Mouse (Mus musculus): Measurements from ENCODE around the gene Sdhd. TPM values are rescaled to one million over a fixed set of nuclear protein-coding genes. Genes with fewer than 3 reads are reported as not detected.
"Not testable (repeated sequence)": the region's sequence is repeated elsewhere in the genome, so short reads cannot be mapped to it uniquely, and the experiment has no call there.

Gene Sdhd
- total RNA-seq (2014; fragmentation: Nextera tagmentation) (254 and 275 TPM in 2 replicates), total RNA-seq (2017) (241 and 307 TPM in 2 replicates)

- ATAC-seq (replicated peaks; ENCODE audit: low FRiP score, low TSS enrichment, poor library complexity, severe bottlenecking) = peak; percentile 89
Observed at GRCm38 (mm10) chr9:50603189-50603997, at the start of gene Sdhd, which contains the start of gene Timm8b. Gene Sdhd (minus strand): TSS chr9:50603812. Gene Timm8b (plus strand): TSS chr9:50603910.

DNA sequence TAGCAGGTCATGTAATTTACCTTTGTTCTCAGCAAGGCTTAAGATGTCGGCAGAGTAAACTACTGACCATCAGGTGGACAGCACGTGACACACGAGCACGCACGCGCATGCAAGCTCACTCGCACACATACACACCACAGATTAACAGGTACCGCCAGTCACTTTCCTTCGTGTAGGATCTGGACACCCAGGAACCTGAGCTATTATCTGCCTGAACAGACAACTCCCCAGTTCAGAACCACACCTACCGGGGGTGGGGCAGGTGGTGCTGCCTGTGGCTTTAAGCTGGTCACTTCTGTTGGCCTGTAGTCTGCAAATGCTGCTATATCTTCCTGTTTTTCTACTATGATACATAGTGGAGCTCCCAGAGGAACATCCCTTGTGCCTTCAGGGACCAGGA, 46.9 kb upstream of the Sdhd start:
- peak; percentile 92 for ATAC-seq (replicated peaks; ENCODE audit: low FRiP score, low TSS enrichment, poor library complexity, severe bottlenecking)

GRCm38 (mm10) chr9:50646826-50647370, 43.3 kb upstream of the Sdhd start:
- no peak for ATAC-seq (replicated peaks; ENCODE audit: low FRiP score, low TSS enrichment, poor library complexity, severe bottlenecking)

- ATAC-seq (replicated peaks; ENCODE audit: low FRiP score, low TSS enrichment, poor library complexity, severe bottlenecking) = no peak
Observed at GRCm38 (mm10) chr9:50634270-50634669, 30.7 kb upstream of the Sdhd start.

DNA sequence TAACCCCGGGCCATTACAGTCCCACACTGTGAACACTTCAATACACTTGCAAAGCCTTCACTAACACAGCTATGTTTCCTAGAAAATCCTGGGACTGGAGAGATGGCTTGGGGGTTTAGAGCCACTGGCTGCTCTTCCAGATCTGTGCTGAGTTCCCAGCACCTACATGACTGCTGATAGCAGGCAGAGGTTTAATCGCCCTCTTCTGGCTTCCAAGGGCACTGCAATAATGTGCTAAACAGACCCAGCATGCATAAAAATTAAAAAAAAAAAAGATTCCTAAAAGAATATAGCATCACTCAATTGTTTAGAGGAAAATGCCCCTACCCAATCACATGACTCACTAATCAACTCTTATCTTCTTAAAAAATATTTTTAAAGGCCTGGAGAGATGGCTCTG, 29.4 kb upstream of the Sdhd start:
- ATAC-seq (replicated peaks; ENCODE audit: low FRiP score, low TSS enrichment, poor library complexity, severe bottlenecking) = peak; percentile 77; the same call in 1 of the 2 replicates

GRCm38 (mm10) chr9:50632016-50632688, 28.5 kb upstream of the Sdhd start:
- 0 out of 2 replicates have a peak, but pooled peaks have one; percentile 41 for ATAC-seq (replicated peaks; ENCODE audit: low FRiP score, low TSS enrichment, poor library complexity, severe bottlenecking)

DNA sequence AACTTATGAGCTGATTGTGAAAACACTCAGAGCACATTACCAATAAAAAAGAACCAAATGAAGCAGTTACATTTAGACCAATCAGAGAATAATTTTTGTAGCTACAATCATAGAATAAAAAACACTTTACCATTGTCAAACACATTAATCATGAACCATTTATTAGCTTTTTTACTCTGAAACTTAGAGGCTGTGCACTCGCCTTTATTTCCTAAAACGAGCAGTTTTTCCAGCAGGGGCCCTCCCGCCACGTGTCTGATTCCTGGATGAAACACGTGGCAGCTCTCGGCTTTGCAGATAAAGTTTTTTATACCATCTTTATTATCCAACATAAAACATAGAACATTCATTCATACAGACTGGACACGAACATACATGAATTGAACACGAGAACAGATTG, 27.3 kb upstream of the Sdhd start:
- ATAC-seq (replicated peaks; ENCODE audit: low FRiP score, low TSS enrichment, poor library complexity, severe bottlenecking) = not testable (repeated sequence)

DNA sequence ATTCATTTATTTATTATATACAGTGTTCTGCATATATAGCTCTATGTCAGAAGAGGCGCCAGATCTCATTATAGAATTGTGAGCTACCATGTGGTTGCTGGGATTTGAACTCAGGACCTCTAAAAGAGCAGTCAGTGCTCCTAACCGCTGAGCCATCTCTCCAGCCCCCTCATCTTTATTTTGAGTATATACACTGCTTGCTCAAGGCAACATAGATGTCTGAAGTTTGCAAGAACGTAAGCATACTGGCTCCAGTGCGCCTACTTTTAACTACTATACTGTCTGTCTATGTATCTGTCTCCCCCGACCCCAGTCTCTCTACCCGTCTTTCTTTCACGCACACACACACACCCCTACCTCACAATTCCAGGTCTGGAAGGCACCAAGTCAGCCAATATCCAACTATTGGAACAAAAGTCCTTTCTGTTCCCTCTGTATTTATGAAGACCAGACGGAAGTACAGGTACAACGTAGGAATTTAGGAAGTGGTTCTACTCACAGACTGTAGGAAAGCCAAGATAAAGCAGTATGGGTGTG, 14.2 kb upstream of the Sdhd start:
- ATAC-seq (replicated peaks; ENCODE audit: low FRiP score, low TSS enrichment, poor library complexity, severe bottlenecking) = no peak

DNA sequence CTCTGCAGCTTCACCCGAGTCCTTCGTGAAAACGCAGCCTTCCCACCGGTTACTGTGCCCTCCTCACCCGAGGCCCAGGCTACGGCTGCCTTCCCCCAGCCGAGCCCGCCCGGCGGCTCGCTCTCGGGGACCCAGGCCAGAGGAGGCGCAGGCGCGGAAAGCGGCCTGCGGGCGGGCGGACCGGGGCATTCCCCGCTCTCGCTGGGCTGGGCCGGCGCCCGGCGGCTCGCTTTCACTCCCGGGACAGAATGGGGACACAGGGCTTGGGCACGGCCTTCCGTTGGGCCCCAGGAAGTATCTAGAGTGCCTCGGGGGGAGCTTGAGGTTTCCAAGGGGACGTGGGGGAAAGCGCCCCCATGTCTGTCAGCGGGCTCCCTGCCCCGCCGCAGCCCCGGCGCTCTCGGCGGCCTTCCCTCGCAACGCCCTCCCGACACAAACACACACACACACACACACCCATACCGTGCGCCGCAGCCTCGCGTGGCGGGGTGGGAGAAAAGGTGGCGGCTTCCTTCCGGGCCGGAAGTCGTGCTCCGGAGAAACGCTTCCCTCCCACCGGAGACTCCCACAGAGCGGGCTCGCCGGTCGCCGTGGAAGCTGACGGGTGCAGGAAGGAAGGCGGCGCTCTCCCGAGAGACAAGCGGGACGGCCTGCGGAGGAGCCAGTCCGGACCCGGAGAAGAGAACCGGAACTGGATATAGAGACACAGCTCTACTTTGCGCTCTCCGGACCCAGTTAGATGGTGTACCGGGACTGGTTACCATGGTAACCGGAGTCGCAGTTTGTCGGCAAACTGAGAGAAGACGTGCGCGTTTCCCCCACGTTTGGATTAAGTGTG, 13.4 kb upstream of the Sdhd start, which contains the start of the genes Pih1d2 and Nkapd1:
Pih1d2 (plus strand) TSS at position 556 of the 838 bp plus-strand sequence.
Nkapd1 (minus strand) TSS at position 699 of the 838 bp plus-strand sequence.
- ATAC-seq (replicated peaks; ENCODE audit: low FRiP score, low TSS enrichment, poor library complexity, severe bottlenecking) = peak; percentile 92

GRCm38 (mm10) chr9:50616161-50616560, 12.5 kb upstream of the Sdhd start:
- ATAC-seq (replicated peaks; ENCODE audit: low FRiP score, low TSS enrichment, poor library complexity, severe bottlenecking) = no peak

- ATAC-seq (replicated peaks; ENCODE audit: low FRiP score, low TSS enrichment, poor library complexity, severe bottlenecking) = no peak
Observed at GRCm38 (mm10) chr9:50612115-50612514, 8.5 kb upstream of the Sdhd start.

DNA sequence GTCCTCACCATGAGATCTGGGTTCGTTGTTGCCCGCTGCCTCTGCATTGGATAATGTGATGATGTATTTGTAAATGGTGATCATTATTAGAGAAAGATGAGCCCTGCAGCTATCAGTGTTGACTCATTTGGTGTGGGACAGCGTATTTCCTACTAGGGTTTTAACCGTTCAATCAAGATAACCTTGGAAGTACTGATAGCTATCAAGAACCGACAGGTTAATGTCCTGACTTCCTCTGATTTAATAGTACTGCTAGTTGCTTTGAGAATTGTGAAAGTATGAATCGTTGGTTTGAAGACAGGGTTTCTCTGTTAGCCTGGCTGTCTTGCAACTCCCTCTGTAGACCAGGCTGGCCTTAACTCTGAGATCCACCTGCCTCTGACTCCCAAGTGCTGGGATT, 726 bp upstream of the Sdhd start:
- ATAC-seq (replicated peaks; ENCODE audit: low FRiP score, low TSS enrichment, poor library complexity, severe bottlenecking) = 0 out of 2 replicates have a peak, but pooled peaks have one; percentile 0

GRCm38 (mm10) chr9:50603998-50604324, 349 bp upstream of the Sdhd start:
- ATAC-seq (replicated peaks; ENCODE audit: low FRiP score, low TSS enrichment, poor library complexity, severe bottlenecking) = peak; percentile 58; the same call in 1 of the 2 replicates

DNA sequence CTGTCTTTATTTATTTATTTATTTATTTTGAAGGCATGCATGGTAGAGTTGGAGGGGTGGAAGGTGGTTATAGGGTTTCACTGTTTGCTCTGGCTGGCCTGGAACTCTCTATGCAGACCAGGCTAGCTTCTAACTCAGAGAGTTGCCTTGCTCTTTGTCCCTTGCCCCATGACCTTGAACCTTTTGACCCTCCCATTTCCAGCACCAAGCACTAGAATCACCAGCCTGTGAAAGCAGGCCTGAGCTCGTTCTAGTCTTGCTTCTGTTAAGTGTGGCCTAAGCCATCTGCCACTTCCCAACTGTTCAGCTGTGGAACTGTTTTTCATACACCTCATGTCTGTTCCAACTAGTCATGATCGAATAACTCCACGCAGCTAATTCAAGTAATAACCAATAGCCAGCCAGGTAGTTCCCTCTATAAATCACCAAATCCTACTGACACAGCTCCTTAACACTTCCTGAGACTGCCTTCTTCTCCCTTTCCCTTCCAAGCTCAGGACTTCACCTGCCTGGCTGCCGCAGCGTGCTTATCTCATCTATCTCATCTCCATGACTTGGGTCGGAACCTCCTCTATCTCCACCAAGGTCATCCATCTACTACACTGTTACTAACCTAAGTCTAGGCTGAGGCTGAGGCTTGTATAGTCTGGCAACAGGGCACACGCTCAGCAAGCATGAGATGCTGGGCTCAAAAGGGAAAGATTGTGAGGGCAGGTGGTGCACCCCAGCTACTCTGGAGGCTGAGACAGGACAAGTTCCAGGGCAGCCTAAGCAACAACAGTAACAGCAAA, 1.4 kb downstream of the Sdhd start:
- no peak for ATAC-seq (replicated peaks; ENCODE audit: low FRiP score, low TSS enrichment, poor library complexity, severe bottlenecking)

DNA sequence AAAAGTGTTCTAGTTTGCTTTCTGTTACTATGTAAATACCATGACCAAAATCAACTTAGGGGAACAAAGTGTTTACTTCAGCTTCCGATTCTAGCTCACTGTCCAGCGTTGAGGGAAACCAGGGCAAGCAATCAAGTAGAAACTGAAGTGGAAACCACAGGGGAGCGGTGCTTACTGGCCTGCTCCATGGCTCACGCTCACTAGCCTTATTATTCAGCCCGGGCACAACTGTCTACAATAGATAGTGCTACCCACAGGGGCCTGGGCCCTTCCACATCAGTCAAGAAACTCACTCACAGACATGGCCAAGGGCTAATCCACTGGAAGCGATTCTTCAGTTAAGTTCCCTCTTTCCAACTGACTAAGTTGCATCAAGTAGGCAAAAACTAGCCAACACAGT, 2.1 kb downstream of the Sdhd start:
- peak; percentile 72 for ATAC-seq (replicated peaks; ENCODE audit: low FRiP score, low TSS enrichment, poor library complexity, severe bottlenecking)

GRCm38 (mm10) chr9:50596973-50597372, 6.6 kb downstream of the Sdhd start:
- ATAC-seq (replicated peaks; ENCODE audit: low FRiP score, low TSS enrichment, poor library complexity, severe bottlenecking) = no peak

DNA sequence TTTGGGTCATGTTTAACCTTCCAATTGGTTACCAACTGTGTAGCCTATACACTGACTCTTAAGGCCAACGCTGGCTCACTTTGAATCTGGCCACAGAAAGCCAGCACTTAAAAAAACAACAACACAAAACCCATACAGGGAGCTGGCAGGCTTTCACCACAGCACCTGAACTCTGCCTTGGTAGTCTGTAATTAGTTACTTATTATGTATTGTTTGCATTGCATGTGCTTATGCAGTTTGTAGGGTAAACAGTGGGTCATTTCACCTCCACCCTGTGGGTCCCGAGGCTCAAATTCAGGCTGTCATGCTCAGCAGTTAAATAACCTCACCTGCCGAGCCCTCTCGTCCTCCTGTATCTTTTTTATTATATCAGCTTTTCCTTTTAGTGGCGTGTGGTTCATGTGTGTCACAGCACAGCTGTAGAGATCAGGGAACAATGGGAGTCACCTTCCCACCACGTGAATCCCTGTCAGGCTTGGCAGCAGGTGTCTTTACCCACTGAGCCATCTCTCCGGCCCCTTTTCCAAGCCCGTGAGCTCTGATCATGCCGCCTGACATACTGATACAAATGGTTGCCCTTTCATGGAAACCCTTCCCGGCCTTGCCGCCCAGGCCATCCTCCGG, 8.7 kb downstream of the Sdhd start:
- no peak for ATAC-seq (replicated peaks; ENCODE audit: low FRiP score, low TSS enrichment, poor library complexity, severe bottlenecking)

GRCm38 (mm10) chr9:50593544-50593943, 10.1 kb downstream of the Sdhd start:
- ATAC-seq (replicated peaks; ENCODE audit: low FRiP score, low TSS enrichment, poor library complexity, severe bottlenecking) = peak; percentile 73

Measured in megakaryocyte-erythroid progenitor cell, adult 5-6 weeks (primary cell).